Comparison of ENCODE assay signal across 8 mouse cellular contexts in genomic region chr5:77266066-77266885, GRCm38 (mm10). TPM values are rescaled to one million over a fixed set of nuclear protein-coding genes. Genes with fewer than 3 reads are reported as not detected.
DNase-seq lines count a peak whose midpoint lies in the region; ATAC-seq and TF ChIP-seq lines count a peak whose summit lies in the region.

No protein-coding gene starts in this region.

- peak overlapping the region; percentile 97 for H3K9ac ChIP-seq in embryonic facial prominence, embryonic 12.5 days
- peak overlapping the region; percentile 91 for H3K9ac ChIP-seq in liver, embryonic 16.5 days (ENCODE audit: low read depth, low read length)
- peak overlapping the region; percentile 96 for H3K9ac ChIP-seq in neural tube, embryonic 11.5 days (ENCODE audit: low read length)

- H3K27me3 ChIP-seq in embryonic facial prominence, embryonic 12.5 days = no peaks in the 10 kb centered on the region
- H3K27me3 ChIP-seq in liver, embryonic 16.5 days (ENCODE audit: control insufficient read depth, insufficient read depth, low read depth, low read length) = no peaks in the 10 kb centered on the region
- no peaks in the 10 kb centered on the region for H3K27me3 ChIP-seq in neural tube, embryonic 11.5 days (ENCODE audit: control insufficient read depth, insufficient read depth, low read length)
- H3K27me3 ChIP-seq in testis, adult 2 months (ENCODE audit: control insufficient read depth, insufficient read depth, low read length) = no peaks in the 10 kb centered on the region

- peak overlapping the region; percentile 59 for H3K4me2 ChIP-seq in embryonic facial prominence, embryonic 12.5 days (replicated peaks)
- peak overlapping the region; percentile 98 for H3K4me2 ChIP-seq in liver, embryonic 16.5 days (ENCODE audit: low read depth, low read length)
- peak overlapping the region; percentile 53 for H3K4me2 ChIP-seq in neural tube, embryonic 11.5 days (ENCODE audit: low read depth)

- no peak for TF ChIP-seq CTCF in left cerebral cortex, adult 2 months (IDR thresholded peaks at IDR 0.05)
- no peak for TF ChIP-seq CTCF in testis, adult 2 months (IDR thresholded peaks at IDR 0.05; ENCODE audit: control insufficient read depth, insufficient read depth, insufficient replicate concordance, low read depth, low read length)

- ATAC-seq in embryonic facial prominence, embryonic 12.5 days (ENCODE audit: insufficient number of reproducible peaks, insufficient read depth, low FRiP score, low TSS enrichment) = peak; percentile 38
- peak; percentile 52 for ATAC-seq in liver, embryonic 16.5 days (ENCODE audit: low read depth)
- ATAC-seq in neural tube, embryonic 11.5 days (ENCODE audit: insufficient read depth, low FRiP score, low TSS enrichment) = peak; percentile 59

- under 1% methylated on average over 67 of the region's 87 CpGs for WGBS in embryonic facial prominence, embryonic 12.5 days
- WGBS in liver, embryonic 16.5 days (ENCODE audit: insufficient replicate concordance) = under 1% methylated on average over 66 of the region's 87 CpGs
- WGBS in neural tube, embryonic 11.5 days = 0% methylated on average over 63 of the region's 87 CpGs

- intact Hi-C loops in left cerebral cortex, adult 2 months (cut with DNase I) = loop anchor here (2.0 kb wide), 1 partner anchor 45 kb away; the partner anchor contains the start of genes Noa1 and Polr2b

- H3K36me3 ChIP-seq in embryonic facial prominence, embryonic 12.5 days = peaks cover 31% of the 10 kb centered on the region
- H3K36me3 ChIP-seq in liver, embryonic 16.5 days (ENCODE audit: control insufficient read depth, insufficient read depth) = peaks cover 16% of the 10 kb centered on the region
- H3K36me3 ChIP-seq in neural tube, embryonic 11.5 days (ENCODE audit: control insufficient read depth, insufficient read depth, low read length) = peaks cover 13% of the 10 kb centered on the region
- no peaks in the 10 kb centered on the region for H3K36me3 ChIP-seq in testis, adult 2 months (ENCODE audit: control insufficient read depth, insufficient read depth, low read length)

- H3K27ac ChIP-seq in left cerebral cortex, adult 2 months = peak overlapping the region; percentile 28; the same call in 1 of the 2 replicates
- peak overlapping the region; percentile 98 for H3K27ac ChIP-seq in embryonic facial prominence, embryonic 12.5 days
- H3K27ac ChIP-seq in liver, embryonic 16.5 days (ENCODE audit: low read length) = peak overlapping the region; percentile 88
- peak overlapping the region; percentile 94 for H3K27ac ChIP-seq in neural tube, embryonic 11.5 days (ENCODE audit: low read depth, low read length)
- peak overlapping the region; percentile 94 for H3K27ac ChIP-seq in testis, adult 2 months (ENCODE audit: control insufficient read depth, insufficient read depth, low read depth, low read length)

- H3K4me1 ChIP-seq in embryonic facial prominence, embryonic 12.5 days = peaks cover 26% of the 10 kb centered on the region
- peaks cover 5% of the 10 kb centered on the region for H3K4me1 ChIP-seq in liver, embryonic 16.5 days (ENCODE audit: control insufficient read depth, low read depth, low read length)
- no peaks in the 10 kb centered on the region; the same call in 1 of the 2 replicates for H3K4me1 ChIP-seq in neural tube, embryonic 11.5 days (ENCODE audit: control insufficient read depth, insufficient read depth, low read length)
- peaks cover 11% of the 10 kb centered on the region for H3K4me1 ChIP-seq in testis, adult 2 months (ENCODE audit: control insufficient read depth, insufficient read depth, low read length)

- no peaks in the 10 kb centered on the region for H3K9me3 ChIP-seq in embryonic facial prominence, embryonic 12.5 days
- H3K9me3 ChIP-seq in liver, embryonic 16.5 days (replicated peaks; ENCODE audit: control insufficient read depth, low read length) = 0 out of 2 replicates have a peak, but pooled peaks cover 2% of the 10 kb centered on the region
- no peaks in the 10 kb centered on the region for H3K9me3 ChIP-seq in neural tube, embryonic 11.5 days (ENCODE audit: control insufficient read depth, low read length)

- peak; percentile 26 to 29 for DNase-seq in left cerebral cortex, adult 2 months (ENCODE audit: extremely low spot score in 1 of 2, low spot score in 2 of 2)
- no peak for DNase-seq in left cerebral cortex, adult 11 months (ENCODE audit: low spot score)
- peak; percentile 22 to 41 for DNase-seq in heart, adult 9 months (ENCODE audit: low spot score in 2 of 2)
- DNase-seq in kidney, adult 9 months = peak; percentile 50
- DNase-seq in neural tube, embryonic 11.5 days (ENCODE audit: low spot score) = peak; percentile 71

- peak overlapping the region; percentile 70 for H3K4me3 ChIP-seq in left cerebral cortex, adult 2 months
- H3K4me3 ChIP-seq in embryonic facial prominence, embryonic 12.5 days = peak overlapping the region; percentile 94
- peak overlapping the region; percentile 91 for H3K4me3 ChIP-seq in liver, embryonic 16.5 days (ENCODE audit: low read depth, low read length)
- H3K4me3 ChIP-seq in neural tube, embryonic 11.5 days (ENCODE audit: low read depth, low read length) = peak overlapping the region; percentile 98
- H3K4me3 ChIP-seq in testis, adult 2 months (ENCODE audit: control insufficient read depth, low read depth, low read length) = peak overlapping the region; percentile 96

- TF ChIP-seq POLR2A in testis, adult 2 months (IDR thresholded peaks at IDR 0.05; ENCODE audit: control insufficient read depth, low read depth, low read length) = peak; percentile 31; the same call in 1 of the 2 replicates

RNA-seq across cellular contexts. Expression of gene Rest, which starts 1.0 kb away (rescaled TPM):
- 1 to 10 TPM; 3.6 TPM for total RNA-seq in left cerebral cortex, adult 2 months (2021)
- 56.5 and 59.7 TPM in 2 replicates for polyA plus RNA-seq in embryonic facial prominence, embryonic 12.5 days (2016; fragmentation: Nextera tagmentation; extraction: Ambion mirVana)
- polyA plus RNA-seq in liver, embryonic 16.5 days (2015; fragmentation: Nextera tagmentation; extraction: Ambion mirVana) = 5.9 and 6.1 TPM in 2 replicates
- polyA plus RNA-seq in neural tube, embryonic 11.5 days (2014; fragmentation: Nextera tagmentation; extraction: Ambion mirVana) = 25.0 and 28.6 TPM in 2 replicates
- polyA plus RNA-seq in testis, adult 2 months (2012; rRNA removed) = 3.8 and 4.2 TPM in 2 replicates

RNA-seq across cellular contexts. Expression of gene Noa1, which starts 43.6 kb away (rescaled TPM):
- 10 to 100 TPM; 21.6 to 27.6 TPM for total RNA-seq in left cerebral cortex, adult 2 months (2021)
- 32.7 and 33.8 TPM in 2 replicates for polyA plus RNA-seq in embryonic facial prominence, embryonic 12.5 days (2016; fragmentation: Nextera tagmentation; extraction: Ambion mirVana)
- polyA plus RNA-seq in liver, embryonic 16.5 days (2015; fragmentation: Nextera tagmentation; extraction: Ambion mirVana) = 13.3 and 13.4 TPM in 2 replicates
- polyA plus RNA-seq in neural tube, embryonic 11.5 days (2014; fragmentation: Nextera tagmentation; extraction: Ambion mirVana) = 33.1 and 33.4 TPM in 2 replicates
- polyA plus RNA-seq in testis, adult 2 months (2012; rRNA removed) = 4.8 and 5.1 TPM in 2 replicates

RNA-seq across cellular contexts. Expression of gene Polr2b, which starts 43.7 kb away (rescaled TPM):
- total RNA-seq in left cerebral cortex, adult 2 months (2021) = 10 to 100 TPM; 43.0 to 47.6 TPM
- 76.4 and 78.9 TPM in 2 replicates for polyA plus RNA-seq in embryonic facial prominence, embryonic 12.5 days (2016; fragmentation: Nextera tagmentation; extraction: Ambion mirVana)
- 24.9 and 25.7 TPM in 2 replicates for polyA plus RNA-seq in liver, embryonic 16.5 days (2015; fragmentation: Nextera tagmentation; extraction: Ambion mirVana)
- 103 and 115 TPM in 2 replicates for polyA plus RNA-seq in neural tube, embryonic 11.5 days (2014; fragmentation: Nextera tagmentation; extraction: Ambion mirVana)
- 12.9 and 21.8 TPM in 2 replicates for polyA plus RNA-seq in testis, adult 2 months (2012; rRNA removed)

RNA-seq across cellular contexts. Expression of gene Spink2, which starts 55.0 kb away (rescaled TPM):
- not detected for total RNA-seq in left cerebral cortex, adult 2 months (2021)
- 1.2 and 2.3 TPM in 2 replicates for polyA plus RNA-seq in embryonic facial prominence, embryonic 12.5 days (2016; fragmentation: Nextera tagmentation; extraction: Ambion mirVana)
- polyA plus RNA-seq in liver, embryonic 16.5 days (2015; fragmentation: Nextera tagmentation; extraction: Ambion mirVana) = not detected in 2 replicates
- polyA plus RNA-seq in neural tube, embryonic 11.5 days (2014; fragmentation: Nextera tagmentation; extraction: Ambion mirVana) = 2.1 and 2.6 TPM in 2 replicates
- 1,806 and 1,967 TPM in 2 replicates for polyA plus RNA-seq in testis, adult 2 months (2012; rRNA removed)

Comparison
In these comparisons a context has a peak if more than half of its experiments do, and no peak if none do; other contexts are left out.
1. H3K27ac ChIP-seq: peak in every context shown above with its lines; median percentile 98 in embryonic facial prominence, embryonic 12.5 days; 94 in neural tube, embryonic 11.5 days; 94 in testis, adult 2 months; 88 in liver, embryonic 16.5 days; 28 in left cerebral cortex, adult 2 months.